Comparison of ENCODE assay signal across 23 mouse cellular contexts in genomic region chr5:52355612-52356011, GRCm38 (mm10). TPM values are rescaled to one million over a fixed set of nuclear protein-coding genes. Genes with fewer than 3 reads are reported as not detected.
DNase-seq lines count a peak whose midpoint lies in the region; ATAC-seq and TF ChIP-seq lines count a peak whose summit lies in the region.
"Had no signal": no experiment of that assay in that cellular context is flagged by ENCODE, and none has a peak within 500 bp of the region (broad histone marks: within the 10 kb centered on the region; RNA-seq: fewer than 3 reads in every experiment).

No protein-coding gene starts in this region.

- H3K4me1 ChIP-seq in heart, adult 2 months (ENCODE audit: control insufficient read depth, insufficient read depth, low read length) = peaks cover 6% of the 10 kb centered on the region
- peaks cover 2% of the 10 kb centered on the region; the same call in 1 of the 2 replicates for H3K4me1 ChIP-seq in heart, embryonic 11.5 days (ENCODE audit: control insufficient read depth, insufficient read depth, low read length)
- H3K4me1 ChIP-seq: liver, embryonic 13.5 days had no signal

- no peak overlapping the region for H3K4me3 ChIP-seq in heart, adult 2 months
- no peak overlapping the region for H3K4me3 ChIP-seq in heart, embryonic 11.5 days (ENCODE audit: low read depth, low read length)
- H3K4me3 ChIP-seq: embryonic facial prominence, embryonic 12.5 days; hindbrain, embryonic 13.5 days; layer of hippocampus, adult 2 months; limb, embryonic 10.5 days; liver, embryonic 13.5 days; midbrain, embryonic 13.5 days had no signal

- H3K4me2 ChIP-seq in heart, embryonic 11.5 days = no peak overlapping the region
- H3K4me2 ChIP-seq: embryonic facial prominence, embryonic 12.5 days; hindbrain, embryonic 13.5 days; liver, embryonic 13.5 days; midbrain, embryonic 13.5 days had no signal

- no peak for TF ChIP-seq POLR2A in heart, adult 2 months (IDR thresholded peaks at IDR 0.05; ENCODE audit: insufficient read depth, low read depth, low read length)

- H3K36me3 ChIP-seq in heart, adult 2 months (ENCODE audit: control insufficient read depth, insufficient read depth, low read length) = no peaks in the 10 kb centered on the region
- H3K36me3 ChIP-seq in heart, embryonic 11.5 days (ENCODE audit: control insufficient read depth, insufficient read depth, low read length) = no peaks in the 10 kb centered on the region
- H3K36me3 ChIP-seq: embryonic facial prominence, embryonic 12.5 days; hindbrain, embryonic 13.5 days; limb, embryonic 10.5 days; liver, embryonic 13.5 days; midbrain, embryonic 13.5 days had no signal

- intact Hi-C loops in heart, adult 2 months (cut with DNase I) = no loop called here

- no peak for TF ChIP-seq CTCF in heart, adult 2 months (IDR thresholded peaks at IDR 0.05)

- no peak for TF ChIP-seq EP300 in heart, adult 2 months (IDR thresholded peaks at IDR 0.05; ENCODE audit: insufficient read depth, low read depth, low read length)

- ATAC-seq in heart, embryonic 11.5 days (replicated peaks; ENCODE audit: insufficient number of reproducible peaks, low FRiP score, low TSS enrichment) = no peak
- no peak for ATAC-seq in monocyte, adult 5-6 weeks (replicated peaks; ENCODE audit: insufficient number of reproducible peaks, low FRiP score, low TSS enrichment, poor library complexity, severe bottlenecking)
- peak; percentile 80 for ATAC-seq in megakaryocyte progenitor cell, adult 5-6 weeks (replicated peaks; ENCODE audit: poor library complexity)
- ATAC-seq: forebrain, postnatal 0 days; midbrain, embryonic 13.5 days had no signal

- WGBS in heart, adult 2 months = 68% methylated on average over 7 of the region's 7 CpGs
- 82% methylated on average over 7 of the region's 7 CpGs for whole genome bisulfite sequencing in heart, embryonic 11.5 days (ENCODE audit: insufficient replicate concordance)

- no peak overlapping the region for H3K27ac ChIP-seq in heart, adult 2 months
- H3K27ac ChIP-seq in heart, embryonic 11.5 days (ENCODE audit: low read depth, low read length) = no peak overlapping the region
- H3K27ac ChIP-seq: embryonic facial prominence, embryonic 12.5 days; hindbrain, embryonic 13.5 days; layer of hippocampus, adult 2 months; limb, embryonic 10.5 days; liver, embryonic 13.5 days; macrophage; midbrain, embryonic 13.5 days had no signal

- H3K27me3 ChIP-seq in heart, adult 2 months (ENCODE audit: control insufficient read depth, insufficient read depth, low read length) = no peaks in the 10 kb centered on the region
- H3K27me3 ChIP-seq in heart, embryonic 11.5 days (ENCODE audit: control insufficient read depth, insufficient read depth, low read length) = no peaks in the 10 kb centered on the region
- H3K27me3 ChIP-seq: embryonic facial prominence, embryonic 12.5 days; hindbrain, embryonic 13.5 days; liver, embryonic 13.5 days; midbrain, embryonic 13.5 days had no signal

- peak; percentile 55 to 56 for DNase-seq in heart, adult 2 months
- DNase-seq in monocyte, adult 2 months (ENCODE audit: low read depth in 1 of 2, low spot score in 2 of 2) = peak; percentile 15 to 45
- peak; percentile 7 for DNase-seq in c-Kit-positive CD71-negative TER-119-negative erythroid progenitor cells, embryonic 14.5 days (ENCODE audit: low read depth)
- no peak for DNase-seq in frontal cortex, postnatal 36 days (ENCODE audit: low spot score in 2 of 2)
- DNase-seq: adrenal gland, adult 8-10 months; cerebellum, adult 2 months; forebrain, postnatal 0 days; gastrocnemius, postnatal 25 days; kidney, adult 11 months; kidney, postnatal 10 days; liver, embryonic 13.5 days; right cerebral cortex, adult 18-20 months; thymus, adult 2 months had no signal

- H3K9ac ChIP-seq in heart, adult 2 months (ENCODE audit: low read depth, low read length) = no peak overlapping the region
- no peak overlapping the region for H3K9ac ChIP-seq in heart, embryonic 11.5 days (ENCODE audit: low read depth, low read length)
- H3K9ac ChIP-seq: embryonic facial prominence, embryonic 12.5 days; forebrain, postnatal 0 days; hindbrain, embryonic 13.5 days; liver, embryonic 13.5 days; midbrain, embryonic 13.5 days had no signal

- no peaks in the 10 kb centered on the region for H3K9me3 ChIP-seq in heart, embryonic 11.5 days (replicated peaks; ENCODE audit: control insufficient read depth, low read length)
- H3K9me3 ChIP-seq: embryonic facial prominence, embryonic 12.5 days; hindbrain, embryonic 13.5 days; limb, embryonic 10.5 days; liver, embryonic 13.5 days; midbrain, embryonic 13.5 days had no signal

- no peaks in the 10 kb centered on the region for H3K79me2 ChIP-seq in heart, adult 2 months (replicated peaks; ENCODE audit: control insufficient read depth, insufficient read depth, low read length)

RNA-seq across cellular contexts. Expression of gene Sod3, which starts 8.0 kb away (rescaled TPM):
- total RNA-seq in heart, adult 2 months (2021) = 10 to 100 TPM; 14.8 to 15.1 TPM
- 31.4 and 42.8 TPM in 2 replicates for polyA plus RNA-seq in heart, adult 2 months (2012; rRNA removed)
- polyA plus RNA-seq in heart, embryonic 11.5 days (2014; fragmentation: Nextera tagmentation; extraction: Ambion mirVana) = 0.06 and 0.26 TPM in 2 replicates
- total RNA-seq in monocyte, adult 5-6 weeks (2017) = 0.11 to 0.19 TPM in 2 of 3 replicates, not detected in the other
- total RNA-seq in megakaryocyte progenitor cell, adult 5-6 weeks (2015) = not detected in 2 replicates
- not detected in 2 replicates for total RNA-seq in megakaryocyte progenitor cell, adult 5-6 weeks (2017)
- total RNA-seq: MEL had no signal
- polyA plus RNA-seq: limb, embryonic 10.5 days had no signal

Comparison
In these comparisons a context has a peak if more than half of its experiments do, and no peak if none do; other contexts are left out.
1. DNase-seq: peak in heart, adult 2 months (2 of 2), monocyte, adult 2 months (2 of 2) and c-Kit-positive CD71-negative TER-119-negative erythroid progenitor cells, embryonic 14.5 days (single experiment); none in frontal cortex, postnatal 36 days (0 of 2).
2. RNA of gene Sod3, which starts 8.0 kb away (total RNA-seq): 14.8 to 15.1 TPM in heart, adult 2 months; 0.11 to 0.19 TPM in monocyte, adult 5-6 weeks and not detected in megakaryocyte progenitor cell, adult 5-6 weeks; every median in the first group is over 10 times any median in the second.